Mouse (Mus musculus): ENCODE measurements at regions not wholly inside any gene's neighbourhood (a gene's known extent, or its start where the extent isn't known, plus 50 kb on each side); places are given as distances from the start of the nearest gene placed in this dataset.
A peak's percentile ranks its signal among the peaks of the same experiment; 100 is the strongest.
"Not testable (repeated sequence)": the region's sequence is repeated elsewhere in the genome, so short reads cannot be mapped to it uniquely, and the experiment has no call there.

DNA sequence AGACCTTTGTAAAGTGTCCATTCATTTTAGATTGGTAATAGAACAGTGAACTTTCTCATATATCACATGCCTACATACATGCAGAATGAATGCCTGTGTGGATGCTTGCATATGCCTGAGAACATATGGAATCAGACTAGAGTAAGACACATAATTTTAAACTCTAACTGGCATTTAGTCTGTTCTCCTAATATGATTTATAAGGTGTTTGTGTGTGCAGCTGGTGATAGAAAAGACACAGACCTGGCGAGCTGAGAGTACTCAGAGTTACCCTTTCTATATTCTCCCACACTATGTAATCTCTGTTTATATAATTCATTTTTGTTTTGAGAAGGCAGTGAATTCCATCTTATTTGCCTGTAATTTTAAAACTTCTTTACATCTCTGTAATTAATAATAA is 517.4 kb upstream of the Fam241a start:
- 80% methylated on average over 1 of the region's 1 CpGs for WGBS
- Histone ChIP-seq H3K4me2 (no peak overlapping the region), H3K9ac (no peak overlapping the region), H3K36me3 (no peaks in the 10 kb centered on the region), H3K27ac (no peak overlapping the region), H3K27me3 (no peaks in the 10 kb centered on the region), H3K9me3 (no peaks in the 10 kb centered on the region), H3K4me3 (no peak overlapping the region), H3K4me1 (no peaks in the 10 kb centered on the region)
- ATAC-seq (ENCODE audit: insufficient number of reproducible peaks, insufficient read depth, low FRiP score, low TSS enrichment, low read depth) = no peak

DNA sequence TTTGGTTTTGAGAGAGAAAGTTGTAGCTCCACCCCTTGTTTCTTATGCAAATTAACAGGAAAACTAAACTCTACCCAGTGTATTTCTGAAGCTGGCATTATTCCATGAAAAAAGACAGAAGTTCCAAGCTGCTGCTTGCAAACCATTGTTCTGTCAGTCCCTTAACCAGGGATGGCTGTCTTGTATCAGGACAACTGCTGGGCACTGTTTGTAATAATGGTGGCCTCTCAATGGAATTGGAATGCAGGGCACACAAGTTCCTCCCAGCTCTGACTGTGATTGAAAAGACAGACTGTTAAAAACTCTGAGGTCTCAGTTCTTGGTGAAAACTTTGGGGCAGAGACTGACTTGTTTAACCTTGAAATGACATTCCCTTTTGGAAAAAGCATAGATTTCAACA is 516.0 kb upstream of the Fam241a start:
- Histone ChIP-seq H3K36me3 (no peaks in the 10 kb centered on the region), H3K4me1 (no peaks in the 10 kb centered on the region), H3K9ac (no peak overlapping the region), H3K4me2 (no peak overlapping the region), H3K27me3 (no peaks in the 10 kb centered on the region), H3K27ac (no peak overlapping the region), H3K4me3 (no peak overlapping the region), H3K9me3 (no peaks in the 10 kb centered on the region)
- no peak for ATAC-seq (ENCODE audit: insufficient number of reproducible peaks, insufficient read depth, low FRiP score, low TSS enrichment, low read depth)

DNA sequence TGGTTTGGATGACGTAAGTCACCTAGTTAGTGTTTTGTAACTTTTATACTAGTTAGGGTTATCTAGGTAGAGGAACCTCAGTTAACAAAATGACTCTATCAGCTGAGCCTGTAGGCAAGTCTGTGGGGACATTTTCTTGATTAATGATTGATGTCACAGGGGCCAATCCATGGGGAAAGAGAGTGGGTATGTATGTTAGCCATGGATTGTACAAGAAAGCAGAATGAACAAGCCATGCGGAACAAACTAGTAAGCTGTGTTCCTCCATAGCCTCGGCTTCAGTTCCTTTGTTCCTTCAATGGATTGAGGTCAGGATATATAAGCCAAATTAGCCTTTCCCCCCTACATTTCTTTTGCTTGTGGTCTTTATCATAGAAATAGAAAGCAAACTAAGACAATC is 498.7 kb upstream of the Fam241a start:
- Histone ChIP-seq H3K9ac (no peak overlapping the region), H3K4me3 (no peak overlapping the region), H3K4me1 (0 out of 2 replicates have a peak, but pooled peaks cover 3% of the 10 kb centered on the region), H3K9me3 (no peaks in the 10 kb centered on the region), H3K4me2 (no peak overlapping the region), H3K27ac (no peak overlapping the region), H3K27me3 (no peaks in the 10 kb centered on the region), H3K36me3 (no peaks in the 10 kb centered on the region)
- 82% methylated on average over 3 of the region's 3 CpGs for WGBS
- no peak for ATAC-seq (ENCODE audit: insufficient number of reproducible peaks, insufficient read depth, low FRiP score, low TSS enrichment, low read depth)

DNA sequence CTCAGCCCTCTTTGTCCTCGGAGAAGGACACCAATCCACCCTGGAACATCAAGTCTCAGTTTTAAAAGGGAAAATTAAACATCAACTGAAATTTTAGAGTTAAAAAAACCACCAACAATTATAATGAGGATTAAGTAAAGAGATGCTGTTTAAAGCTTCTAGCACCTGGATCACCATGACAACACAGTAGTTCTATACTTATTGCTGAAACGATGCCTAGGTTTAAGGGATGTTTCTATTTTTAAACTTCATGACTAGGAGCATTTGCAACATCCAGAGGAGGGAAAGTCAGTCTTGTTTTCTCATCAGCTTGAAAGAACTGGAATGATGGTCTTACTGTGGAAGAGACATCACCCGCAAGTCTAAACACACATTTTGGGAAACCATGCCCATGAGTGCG is 484.5 kb upstream of the Fam241a start:
- Histone ChIP-seq H3K27ac (no peak overlapping the region), H3K9ac (no peak overlapping the region), H3K4me1 (no peaks in the 10 kb centered on the region), H3K9me3 (no peaks in the 10 kb centered on the region), H3K4me3 (no peak overlapping the region), H3K4me2 (no peak overlapping the region), H3K36me3 (no peaks in the 10 kb centered on the region), H3K27me3 (no peaks in the 10 kb centered on the region)
- no peak for ATAC-seq (ENCODE audit: insufficient number of reproducible peaks, insufficient read depth, low FRiP score, low TSS enrichment, low read depth)
- WGBS = 81% methylated on average over 4 of the region's 4 CpGs

DNA sequence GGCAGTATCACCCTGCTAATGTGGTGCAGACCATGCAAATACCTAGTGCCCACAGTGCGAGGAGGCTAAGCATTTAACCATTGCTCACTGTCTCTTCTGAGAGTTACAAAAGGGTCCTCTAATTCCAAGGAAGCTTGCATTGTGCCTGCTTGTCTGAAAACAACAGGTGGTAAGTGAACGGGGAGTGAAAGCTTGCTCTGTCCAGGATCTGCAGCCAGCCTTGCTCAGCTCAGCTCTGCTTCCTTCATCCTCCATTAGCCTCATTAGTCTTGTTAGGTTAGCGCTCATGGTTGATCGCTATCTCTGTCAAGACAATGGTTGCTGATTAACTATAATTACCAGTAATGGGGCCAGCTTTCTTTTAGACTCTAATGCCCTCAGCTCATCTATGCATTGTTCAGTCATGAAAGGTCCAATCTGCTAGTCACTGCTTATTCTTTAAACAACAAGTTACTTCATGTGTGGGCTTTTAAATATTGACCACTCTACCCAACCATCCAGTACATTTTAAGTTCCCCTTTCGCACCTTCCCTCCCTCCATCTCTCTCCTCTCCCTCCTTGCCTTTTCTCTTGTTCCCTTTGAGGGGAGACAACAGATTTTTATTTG is 473.5 kb upstream of the Fam241a start:
- no peak overlapping the region for H3K27ac ChIP-seq
- 21% methylated on average over 5 of the region's 5 CpGs for WGBS
- H3K9me3 ChIP-seq = no peaks in the 10 kb centered on the region
- H3K9ac ChIP-seq = no peak overlapping the region
- no peaks in the 10 kb centered on the region for H3K36me3 ChIP-seq
- H3K4me2 ChIP-seq = no peak overlapping the region
- peaks cover 4% of the 10 kb centered on the region; the same call in 1 of the 2 replicates for H3K4me1 ChIP-seq
- H3K27me3 ChIP-seq = no peaks in the 10 kb centered on the region
- no peak overlapping the region for H3K4me3 ChIP-seq
- ATAC-seq (ENCODE audit: insufficient number of reproducible peaks, insufficient read depth, low FRiP score, low TSS enrichment, low read depth) = no peak

DNA sequence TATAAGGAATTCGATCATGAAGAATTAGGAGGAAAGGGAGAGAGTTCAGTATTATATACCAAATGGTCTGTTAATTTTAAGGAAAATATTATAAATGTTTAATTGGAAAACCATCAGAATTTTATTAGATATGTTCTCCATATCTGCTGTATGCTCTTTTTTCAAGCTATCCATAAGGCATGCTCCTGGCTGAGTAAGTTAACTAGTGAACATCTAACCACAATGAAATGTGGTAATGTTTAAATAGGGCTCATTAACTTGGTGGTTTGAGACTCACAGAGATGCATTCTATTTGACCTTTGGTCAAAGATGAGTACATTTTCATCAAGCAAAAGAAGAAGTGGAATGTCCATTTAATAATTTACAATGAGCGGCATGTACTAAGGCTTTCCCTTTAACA is 466.2 kb upstream of the Fam241a start:
- WGBS = 85% methylated on average over 2 of the region's 2 CpGs
- H3K4me3 ChIP-seq = no peak overlapping the region
- ATAC-seq (ENCODE audit: insufficient number of reproducible peaks, insufficient read depth, low FRiP score, low TSS enrichment, low read depth) = no peak
- H3K27me3 ChIP-seq = no peaks in the 10 kb centered on the region
- H3K4me2 ChIP-seq = no peak overlapping the region
- H3K9me3 ChIP-seq = no peaks in the 10 kb centered on the region
- H3K9ac ChIP-seq = no peak overlapping the region
- H3K36me3 ChIP-seq = no peaks in the 10 kb centered on the region
- H3K4me1 ChIP-seq = no peaks in the 10 kb centered on the region
- no peak overlapping the region for H3K27ac ChIP-seq

DNA sequence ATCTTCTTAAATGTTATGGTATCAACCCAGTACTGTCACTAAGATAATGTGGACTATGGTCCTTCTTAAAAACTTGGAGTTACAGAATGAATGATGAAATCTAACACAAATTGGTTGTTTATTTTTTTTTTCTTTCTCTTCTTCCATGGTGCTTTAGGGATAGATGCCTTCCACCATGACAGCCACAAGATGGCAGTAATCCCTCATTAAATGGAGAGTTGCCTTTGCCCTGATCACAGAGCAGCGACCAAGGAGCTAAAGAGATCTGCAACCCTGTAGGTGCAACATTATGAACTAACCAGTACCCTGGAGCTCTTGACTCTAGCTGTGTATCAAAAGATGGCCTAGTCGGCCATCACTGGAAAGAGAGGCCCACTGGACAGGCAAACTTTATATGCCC is 453.0 kb upstream of the Fam241a start:
- not testable (repeated sequence) for H3K9ac ChIP-seq; H3K27ac ChIP-seq; H3K4me2 ChIP-seq; H3K27me3 ChIP-seq; H3K9me3 ChIP-seq; H3K36me3 ChIP-seq; H3K4me3 ChIP-seq; ATAC-seq (ENCODE audit: insufficient number of reproducible peaks, insufficient read depth, low FRiP score, low TSS enrichment, low read depth); H3K4me1 ChIP-seq
- WGBS = 5% methylated on average over 2 of the region's 2 CpGs

DNA sequence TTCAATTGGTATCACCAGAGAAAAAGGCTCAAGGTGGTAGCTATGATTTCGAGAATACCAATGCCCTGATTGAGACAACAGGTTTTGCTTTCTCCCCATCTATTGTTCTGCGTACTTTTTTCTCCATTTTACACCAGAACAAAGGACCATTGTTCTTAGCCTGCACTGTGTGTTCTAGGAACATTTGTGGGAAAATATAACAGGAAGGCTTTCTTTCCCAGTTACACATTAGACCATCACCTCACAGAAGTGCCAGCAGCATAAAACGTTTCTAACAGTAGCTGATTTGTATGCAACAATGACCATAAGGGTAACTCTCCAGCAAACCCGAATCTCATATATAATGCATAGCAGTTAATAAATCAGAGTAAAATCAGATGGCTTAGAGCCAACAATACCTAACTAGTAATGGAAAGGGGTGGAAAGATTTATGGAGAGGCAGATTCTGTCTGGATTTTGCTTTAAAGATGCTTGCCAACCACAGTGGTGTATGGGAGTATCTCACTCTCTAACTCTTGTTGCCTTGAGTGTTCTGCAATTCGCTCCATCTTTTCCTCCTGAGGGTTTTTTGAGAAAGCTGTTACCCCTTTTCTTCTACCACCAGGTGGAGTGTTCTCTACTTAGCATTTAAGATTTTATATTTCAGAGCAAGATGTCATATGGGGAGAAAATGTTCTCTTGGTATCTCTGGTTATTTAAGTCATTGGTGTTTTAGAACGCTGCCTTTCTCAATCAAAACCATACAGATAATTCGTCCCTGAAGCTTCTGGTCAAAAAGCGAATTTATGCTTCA is 451.9 kb upstream of the Fam241a start:
- no peaks in the 10 kb centered on the region for H3K36me3 ChIP-seq
- 51% methylated on average over 8 of the region's 8 CpGs for WGBS
- H3K4me3 ChIP-seq = no peak overlapping the region
- 0 out of 2 replicates have a peak, but pooled peaks cover 8% of the 10 kb centered on the region for H3K4me1 ChIP-seq
- no peak overlapping the region for H3K27ac ChIP-seq
- no peak overlapping the region for H3K9ac ChIP-seq
- no peak for ATAC-seq (ENCODE audit: insufficient number of reproducible peaks, insufficient read depth, low FRiP score, low TSS enrichment, low read depth)
- peaks cover 11% of the 10 kb centered on the region for H3K27me3 ChIP-seq
- H3K4me2 ChIP-seq = no peak overlapping the region
- no peaks in the 10 kb centered on the region for H3K9me3 ChIP-seq

DNA sequence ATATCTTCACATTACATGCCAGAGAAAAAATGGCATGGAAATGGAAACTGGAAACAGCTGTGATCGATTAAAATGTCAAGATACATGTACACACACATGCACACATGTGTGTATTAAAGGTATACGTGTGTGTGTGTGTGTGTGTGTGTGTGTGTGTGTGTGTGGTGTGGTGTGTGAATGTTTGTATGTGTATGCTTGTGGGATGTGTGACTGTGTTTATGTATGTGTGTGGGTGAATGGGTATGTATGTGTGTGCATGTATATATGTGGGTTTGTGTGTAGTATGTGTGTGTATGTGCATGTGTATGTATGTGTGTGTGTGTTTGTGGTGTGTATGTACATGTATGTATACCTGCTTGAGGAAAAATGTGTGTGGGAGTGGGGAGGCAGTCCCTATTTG is 441.4 kb upstream of the Fam241a start:
- WGBS = 65% methylated on average over 2 of the region's 2 CpGs
- Histone ChIP-seq H3K27ac (no peak overlapping the region), H3K36me3 (no peaks in the 10 kb centered on the region), H3K4me2 (no peak overlapping the region), H3K9me3 (no peaks in the 10 kb centered on the region), H3K4me1 (no peaks in the 10 kb centered on the region), H3K27me3 (0 out of 2 replicates have a peak, but pooled peaks cover 3% of the 10 kb centered on the region), H3K4me3 (no peak overlapping the region), H3K9ac (no peak overlapping the region)
- no peak for ATAC-seq (ENCODE audit: insufficient number of reproducible peaks, insufficient read depth, low FRiP score, low TSS enrichment, low read depth)

DNA sequence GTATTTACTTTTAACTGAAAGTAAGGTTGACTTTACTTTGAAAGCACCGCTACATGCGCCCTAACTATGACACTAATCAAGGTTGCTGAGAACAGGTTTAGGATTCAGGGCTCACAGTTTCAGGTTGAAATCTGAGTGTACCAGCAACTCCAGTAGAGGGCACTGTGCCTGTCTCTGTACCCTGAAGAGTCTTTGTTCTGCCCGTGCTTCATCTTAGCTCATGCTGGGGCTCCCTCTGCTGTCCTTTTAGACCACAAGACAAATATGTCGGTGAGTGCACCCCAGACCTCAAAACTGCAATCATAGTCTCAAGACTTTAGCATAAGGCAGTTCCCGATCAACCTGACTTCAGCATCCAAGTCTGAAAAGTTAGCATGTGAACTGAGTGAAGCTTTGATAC is 440.9 kb upstream of the Fam241a start:
- Histone ChIP-seq H3K4me2 (no peak overlapping the region), H3K9ac (no peak overlapping the region), H3K4me1 (no peaks in the 10 kb centered on the region), H3K27me3 (0 out of 2 replicates have a peak, but pooled peaks cover 3% of the 10 kb centered on the region), H3K27ac (no peak overlapping the region), H3K9me3 (no peaks in the 10 kb centered on the region), H3K4me3 (no peak overlapping the region), H3K36me3 (no peaks in the 10 kb centered on the region)
- 17% methylated on average over 5 of the region's 5 CpGs for WGBS
- 0 out of 2 replicates have a peak, but pooled peaks have one; percentile 59 for ATAC-seq (ENCODE audit: insufficient number of reproducible peaks, insufficient read depth, low FRiP score, low TSS enrichment, low read depth)

DNA sequence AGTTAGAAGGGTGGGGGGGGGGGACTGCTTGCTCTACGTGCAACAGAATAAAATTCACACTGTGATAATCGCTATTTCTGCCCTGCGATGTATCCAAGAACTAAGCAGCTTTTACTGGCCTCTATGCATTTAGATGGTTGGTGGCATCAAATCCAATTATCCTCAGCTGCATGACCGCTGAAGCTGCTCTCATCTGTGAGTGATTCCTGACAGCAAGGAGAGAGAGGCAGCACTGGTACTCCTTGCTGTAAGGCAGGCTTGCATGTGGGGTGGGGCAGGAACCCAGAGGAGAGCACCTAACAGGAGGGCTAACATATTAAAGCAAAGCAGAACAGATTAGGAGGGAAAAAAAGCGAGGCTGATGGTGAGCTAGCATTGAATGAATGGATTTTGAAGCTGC is 431.6 kb upstream of the Fam241a start:
- Histone ChIP-seq H3K4me1 (no peaks in the 10 kb centered on the region), H3K4me2 (no peak overlapping the region), H3K36me3 (no peaks in the 10 kb centered on the region), H3K9me3 (no peaks in the 10 kb centered on the region), H3K27me3 (no peaks in the 10 kb centered on the region), H3K9ac (no peak overlapping the region), H3K27ac (no peak overlapping the region), H3K4me3 (no peak overlapping the region)
- ATAC-seq (ENCODE audit: insufficient number of reproducible peaks, insufficient read depth, low FRiP score, low TSS enrichment, low read depth) = no peak
- 46% methylated on average over 5 of the region's 5 CpGs for WGBS

DNA sequence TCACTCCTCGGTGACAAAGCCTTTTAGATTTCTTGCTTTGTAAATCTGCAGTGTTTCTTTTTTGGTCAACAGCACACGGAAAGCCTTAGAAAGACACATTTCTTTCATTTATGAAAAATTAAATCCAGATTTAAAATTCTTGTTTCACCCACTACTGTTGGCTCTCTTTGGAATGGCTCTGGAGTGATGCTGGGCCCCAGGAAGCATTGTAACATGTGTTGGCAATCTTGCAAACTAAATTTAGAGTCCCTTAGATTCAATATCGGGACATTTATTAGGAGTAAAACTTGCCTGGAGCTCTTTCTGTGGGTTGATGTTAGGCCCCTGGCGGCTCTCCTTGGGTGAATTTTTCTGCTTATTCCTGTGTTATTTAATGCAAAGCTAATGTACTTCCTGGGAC is 405.2 kb upstream of the Fam241a start:
- H3K4me2 ChIP-seq = peak overlapping the region; percentile 28; the same call in 1 of the 2 replicates
- no peaks in the 10 kb centered on the region for H3K27me3 ChIP-seq
- peaks cover 26% of the 10 kb centered on the region for H3K4me1 ChIP-seq
- H3K9me3 ChIP-seq = no peaks in the 10 kb centered on the region
- H3K9ac ChIP-seq = no peak overlapping the region
- no peak overlapping the region for H3K4me3 ChIP-seq
- WGBS = 26% methylated on average over 4 of the region's 4 CpGs
- no peaks in the 10 kb centered on the region for H3K36me3 ChIP-seq
- no peak for ATAC-seq (ENCODE audit: insufficient number of reproducible peaks, insufficient read depth, low FRiP score, low TSS enrichment, low read depth)
- peak overlapping the region; percentile 65 for H3K27ac ChIP-seq
